Mouse (Mus musculus): Measurements from ENCODE around the gene Tex13b. TPM values are rescaled to one million over a fixed set of nuclear protein-coding genes. Genes with fewer than 3 reads are reported as not detected.

Tex13b gene
- polyA plus RNA-seq (2012; ENCODE audit: low replicate concordance): not detected in 2 replicates

DNA sequence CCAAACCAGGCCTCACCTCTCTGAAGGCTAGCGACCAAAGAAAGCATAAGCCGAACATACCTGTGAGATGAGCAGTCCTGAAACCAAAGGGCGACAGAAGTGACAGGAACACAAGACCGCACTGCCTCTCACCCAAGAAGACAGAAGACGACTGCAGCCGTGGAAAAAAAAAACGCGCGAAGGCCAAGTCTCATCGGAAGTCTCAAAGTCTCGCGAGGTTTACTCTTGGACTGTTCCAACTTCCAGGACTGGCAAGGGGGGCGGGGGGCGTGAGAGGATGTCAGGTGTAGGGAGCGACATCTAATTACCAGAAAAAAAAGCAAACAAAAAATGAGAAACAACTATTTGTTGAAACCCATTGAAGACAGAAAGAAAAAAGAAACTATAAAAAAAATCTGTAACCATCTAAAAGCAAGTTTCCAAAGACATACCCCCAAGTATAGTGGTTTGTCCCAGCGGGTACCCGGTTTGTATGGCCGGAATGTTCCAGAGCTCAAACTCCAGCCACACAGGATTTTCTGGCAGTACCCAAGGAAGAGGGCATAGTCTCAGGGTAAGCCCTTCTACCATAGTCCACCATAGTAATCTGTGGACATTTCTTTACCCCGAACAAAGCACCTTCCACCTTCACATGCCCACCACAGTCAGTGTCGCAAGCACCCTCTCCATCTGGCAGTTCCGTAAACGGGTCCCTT lies at the start of gene Tex13b:
Gene Tex13b (minus strand): TSS at position 122 of the 695 bp plus-strand sequence.

Other genes with a start within 250 kb of the Tex13b start
- gene Tsc22d3, start 212.8 kb downstream of the Tex13b start, polyA plus RNA-seq (2012; ENCODE audit: low replicate concordance): 5.6 and 12.7 TPM in 2 replicates
- 0.09 TPM in 1 of 2 replicates, not detected in the other for gene Mid2, start 148.8 kb downstream of the Tex13b start, polyA plus RNA-seq (2012; ENCODE audit: low replicate concordance)
- not detected in 2 replicates for gene Vsig1, start 94.2 kb upstream of the Tex13b start, polyA plus RNA-seq (2012; ENCODE audit: low replicate concordance)
- gene Psmd10, start 143.3 kb upstream of the Tex13b start, polyA plus RNA-seq (2012; ENCODE audit: low replicate concordance): 0.16 and 2.4 TPM in 2 replicates
- gene Atg4a, start 143.5 kb upstream of the Tex13b start, polyA plus RNA-seq (2012; ENCODE audit: low replicate concordance): 0.14 and 0.74 TPM in 2 replicates

Measured in leukemia stem cell, adult 10-12 weeks (primary cell).